Mouse (Mus musculus): ENCODE measurements at regions not wholly inside any gene's neighbourhood (a gene's known extent, or its start where the extent isn't known, plus 50 kb on each side); places are given as distances from the start of the nearest gene placed in this dataset.

GRCm38 (mm10) chr13:97847561-97847960 is 87.1 kb upstream of the Gm10260 start:
- DNase-seq (ENCODE audit: low spot score): no peak

GRCm38 (mm10) chr13:97845148-97845547 is 84.7 kb upstream of the Gm10260 start:
- no peak for DNase-seq (ENCODE audit: low spot score)

GRCm38 (mm10) chr13:97842801-97843200 is 82.4 kb upstream of the Gm10260 start:
- DNase-seq (ENCODE audit: low spot score): no peak

- DNase-seq (ENCODE audit: low spot score): no peak
Measured at GRCm38 (mm10) chr13:97841503-97841902, 81.1 kb upstream of the Gm10260 start.

- peak; percentile 17 for DNase-seq (ENCODE audit: low spot score)
Measured at GRCm38 (mm10) chr13:97839617-97840308, 79.3 kb upstream of the Gm10260 start.

- DNase-seq (ENCODE audit: low spot score): no peak
Measured at GRCm38 (mm10) chr13:97837443-97838000, 77.1 kb upstream of the Gm10260 start.

GRCm38 (mm10) chr13:97832448-97832847 is 72.0 kb upstream of the Gm10260 start:
- DNase-seq (ENCODE audit: low spot score): no peak

- DNase-seq (ENCODE audit: low spot score): no peak
Measured at GRCm38 (mm10) chr13:97831839-97832238, 71.4 kb upstream of the Gm10260 start.

- DNase-seq (ENCODE audit: low spot score): peak; percentile 42
Measured at GRCm38 (mm10) chr13:97829558-97829957, 69.1 kb upstream of the Gm10260 start.

GRCm38 (mm10) chr13:97825801-97826576 is 65.6 kb upstream of the Gm10260 start:
- DNase-seq (ENCODE audit: low spot score): peak; percentile 28

GRCm38 (mm10) chr13:97825361-97825760 is 64.9 kb upstream of the Gm10260 start:
- DNase-seq (ENCODE audit: low spot score): no peak

- DNase-seq (ENCODE audit: low spot score): peak; percentile 45
Measured at GRCm38 (mm10) chr13:97824071-97824716, 63.8 kb upstream of the Gm10260 start.

- no peak for DNase-seq (ENCODE audit: low spot score)
Measured at GRCm38 (mm10) chr13:97821630-97822029, 61.2 kb upstream of the Gm10260 start.

- DNase-seq (ENCODE audit: low spot score): no peak
Measured at GRCm38 (mm10) chr13:97821011-97821410, 60.6 kb upstream of the Gm10260 start.

- DNase-seq (ENCODE audit: low spot score): no peak
Measured at GRCm38 (mm10) chr13:97820401-97820800, 60.0 kb upstream of the Gm10260 start.

GRCm38 (mm10) chr13:97819036-97819435 is 58.6 kb upstream of the Gm10260 start:
- no peak for DNase-seq (ENCODE audit: low spot score)

GRCm38 (mm10) chr13:97816923-97817322 is 56.5 kb upstream of the Gm10260 start:
- no peak for DNase-seq (ENCODE audit: low spot score)

Measured in embryo, embryonic 10 days (tissue).